Mouse (Mus musculus) kidney, adult 2 months (tissue): ENCODE data around the gene Gtpbp3.

Experiments used
- CTCF ChIP-seq: fragments of 200-500 bp; conservative IDR thresholded peaks from 2 replicates; pipeline ENCODE4 v1.5.1; 2011; ENCODE audit warnings: low read depth, mild to moderate bottlenecking, control low read depth, low read length, moderate library complexity, mixed read lengths; ENCODE audit not compliant: insufficient read depth, insufficient read length
- POLR2A ChIP-seq: fragments of 200-500 bp; IDR thresholded peaks from one replicate; pipeline ENCODE4 v1.6.1; 2011; ENCODE audit warnings: low read depth, low read length, control low read depth

DNA sequence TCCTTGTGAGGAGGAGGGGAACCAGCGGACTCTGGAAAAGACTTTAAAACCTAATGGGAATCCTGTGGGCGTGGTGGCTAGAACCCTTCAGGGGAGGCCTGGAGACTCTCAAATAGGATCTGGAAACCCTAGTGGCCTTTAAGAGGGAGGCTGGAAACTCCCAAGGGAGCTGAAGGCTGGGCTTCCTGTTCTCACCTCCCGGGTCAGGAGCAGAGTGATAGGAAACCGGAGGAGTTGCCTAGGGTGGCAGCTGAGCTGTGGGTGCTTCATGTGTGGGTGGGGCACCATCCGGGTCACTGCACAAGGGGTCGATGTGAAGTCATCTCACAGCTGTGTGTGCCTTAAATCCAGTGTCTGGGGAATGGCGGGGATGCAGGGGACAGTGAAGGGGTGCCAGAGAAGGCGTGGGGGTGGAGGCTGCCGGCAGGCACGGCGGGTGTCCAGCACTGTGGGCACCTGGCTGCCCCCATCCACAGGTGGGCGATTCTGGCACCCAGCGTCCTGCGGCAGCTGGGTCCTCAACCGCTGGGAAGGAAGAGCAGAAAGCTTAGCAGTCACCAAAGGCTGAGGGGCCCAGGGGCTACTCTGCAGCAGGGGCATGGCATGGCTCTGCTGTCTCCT is 10.1 kb downstream of the Gtpbp3 start:
- TF ChIP-seq CTCF (no peak), POLR2A (no peak)
